Comparison of ENCODE assay signal across 22 mouse cellular contexts in the genomic region with DNA sequence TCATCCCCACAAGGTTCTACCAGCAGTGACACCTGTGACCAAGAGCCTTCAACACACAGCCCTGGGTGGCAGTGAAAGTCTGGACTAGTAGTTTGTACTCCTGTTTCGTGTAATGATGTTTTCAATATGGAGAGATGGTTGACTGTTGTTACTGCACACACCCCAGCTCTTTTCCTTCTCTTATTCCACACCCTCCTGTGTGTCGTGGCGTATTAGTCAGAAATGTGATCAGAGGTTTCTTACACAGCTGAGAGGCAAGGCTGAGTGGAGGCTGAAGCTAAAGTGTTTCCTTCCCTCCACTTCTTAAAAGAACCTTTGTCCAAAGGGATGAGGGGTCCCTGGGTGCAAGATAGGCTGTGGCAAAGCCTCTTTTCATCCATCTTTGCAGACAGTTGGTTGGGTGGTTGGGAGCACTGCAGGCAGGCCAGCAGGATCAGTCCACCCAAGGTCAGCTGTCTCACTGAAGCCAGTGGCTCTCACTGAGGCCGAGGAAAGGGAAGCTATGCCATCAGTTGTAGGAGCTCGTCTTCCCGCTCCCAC.
DNase-seq lines count a peak whose midpoint lies in the region.
"Had no signal": no experiment of that assay in that cellular context is flagged by ENCODE, and none has a peak within 500 bp of the region (broad histone marks: within the 10 kb centered on the region; RNA-seq: fewer than 3 reads in every experiment).

No protein-coding gene starts in this region.

- H3K4me3 ChIP-seq in heart, embryonic 10.5 days = no peak overlapping the region
- H3K4me3 ChIP-seq: embryonic facial prominence, embryonic 13.5 days; embryonic facial prominence, embryonic 15.5 days; erythroblast, embryonic 14.5 days; forebrain, embryonic 10.5 days; forebrain, embryonic 12.5 days had no signal

- H3K27me3 ChIP-seq in heart, embryonic 10.5 days (ENCODE audit: insufficient read depth, poor library complexity, severe bottlenecking) = no peaks in the 10 kb centered on the region
- H3K27me3 ChIP-seq: CH12.LX; embryonic facial prominence, embryonic 13.5 days; embryonic facial prominence, embryonic 15.5 days; forebrain, embryonic 12.5 days; Patski had no signal

- intact Hi-C loops in heart, postnatal 14 days (cut with DNase I) = no loop called here

- no peaks in the 10 kb centered on the region for H3K36me3 ChIP-seq in heart, embryonic 10.5 days
- H3K36me3 ChIP-seq: embryonic facial prominence, embryonic 13.5 days; forebrain, embryonic 12.5 days; G1E had no signal

- no peak overlapping the region for H3K27ac ChIP-seq in heart, embryonic 10.5 days
- H3K27ac ChIP-seq: embryonic facial prominence, embryonic 13.5 days; embryonic facial prominence, embryonic 15.5 days; forebrain, embryonic 10.5 days; forebrain, embryonic 12.5 days had no signal

- DNase-seq in adrenal gland, adult 2 months = peak; percentile 47
- DNase-seq in adrenal gland, postnatal 4 days (ENCODE audit: low spot score in 2 of 2) = no peak
- DNase-seq in adrenal gland, postnatal 36 days = peak; percentile 25 to 50
- DNase-seq in adrenal gland, postnatal 14 days = no peak
- DNase-seq in heart, embryonic 10.5 days (ENCODE audit: low spot score) = peak; percentile 63
- DNase-seq in heart, postnatal 14 days = no peak
- DNase-seq in testis, postnatal 10 days (ENCODE audit: low spot score) = peak; percentile 31
- DNase-seq: B cell, adult 2 months; cerebellum, adult 11-12 months; cerebellum, adult 2 months; cerebellum, adult 9-10 months; cerebellum, postnatal 14 days; cerebellum, postnatal 36 days; embryo, embryonic 11 days had no signal

- 78% methylated on average over 6 of the region's 6 CpGs for WGBS in heart, embryonic 10.5 days

- peaks cover 27% of the 10 kb centered on the region for H3K4me1 ChIP-seq in heart, embryonic 10.5 days
- H3K4me1 ChIP-seq: embryonic facial prominence, embryonic 13.5 days; embryonic facial prominence, embryonic 15.5 days; forebrain, embryonic 10.5 days; forebrain, embryonic 12.5 days had no signal

- no peaks in the 10 kb centered on the region for H3K9me3 ChIP-seq in heart, embryonic 10.5 days
- H3K9me3 ChIP-seq: embryonic facial prominence, embryonic 13.5 days; embryonic facial prominence, embryonic 15.5 days; forebrain, embryonic 10.5 days; forebrain, embryonic 12.5 days; G1E had no signal

Comparison
In these comparisons a context has a peak if more than half of its experiments do, and no peak if none do; other contexts are left out.
1. DNase-seq: peak in adrenal gland, adult 2 months (single experiment), adrenal gland, postnatal 36 days (2 of 2), heart, embryonic 10.5 days (single experiment) and testis, postnatal 10 days (single experiment); none in adrenal gland, postnatal 4 days (0 of 2), adrenal gland, postnatal 14 days (single experiment) and heart, postnatal 14 days (0 of 2).